Mouse (Mus musculus) cerebellum, adult 2 months (tissue): ENCODE results near the gene Camta2. TPM values are rescaled to one million over a fixed set of nuclear protein-coding genes. Genes with fewer than 3 reads are reported as not detected.

Experiments
- DNase-seq, 2 experiments: peaks; one replicate each; pipeline ENCODE4 v3.0.0; 2021
- H3K27ac ChIP-seq: fragments of 200-500 bp; 2 replicates; pipeline ENCODE4 v1.5.1; 2012; ENCODE audit warnings: low read length, control low read depth, inconsistent platforms; ENCODE audit not compliant: insufficient read depth
- H3K27me3 ChIP-seq: fragments of 200-500 bp; 2 replicates; pipeline ENCODE4 v1.6.1; 2012; ENCODE audit warnings: inconsistent platforms, mild to moderate bottlenecking, low read length, moderate library complexity; ENCODE audit not compliant: control insufficient read depth, insufficient read depth
- H3K4me1 ChIP-seq: fragments of 200-500 bp; 2 replicates; pipeline ENCODE4 v1.6.1; 2011; ENCODE audit warnings: low read length; ENCODE audit not compliant: control insufficient read depth, insufficient read depth
- H3K4me3 ChIP-seq: fragments of 200-500 bp; replicated peaks from 2 replicates; pipeline ENCODE3; 2011; ENCODE audit warnings: mild to moderate bottlenecking, low read depth, low read length, control low read depth; ENCODE audit not compliant: insufficient read depth
- CTCF ChIP-seq: fragments of 200-500 bp; IDR thresholded peaks from 2 replicates; pipeline ENCODE4 v1.5.1; 2011; ENCODE audit warnings: low read depth, mild to moderate bottlenecking, control low read depth, low read length, moderate library complexity, borderline replicate concordance; ENCODE audit not compliant: insufficient read depth
- POLR2A ChIP-seq: fragments of 200-500 bp; IDR thresholded peaks from 2 replicates; pipeline ENCODE4 v1.6.1; 2011; ENCODE audit warnings: low read length, control low read depth, borderline replicate concordance; ENCODE audit not compliant: insufficient read depth
- WGBS: fragments of 180-500 bp; shearing (Covaris S2); methylation state at CpG from one replicate; pipeline ENCODE4 v1.1.7; 2018; 5-methylcytosine and 5-hydroxymethylcytosine counted together
- polyA plus RNA-seq: library from polyadenylated mRNA; depleted of rRNA; stranded (reverse); fragments of >200 nt; gene quantifications from 2 replicates; pipeline ENCODE4 v1.2.3, GENCODE M21; 2012

The Camta2 gene
- polyA plus RNA-seq, 1 experiment: 108 TPM

GRCm38 (mm10) chr11:70674014-70674413, 13.9 kb downstream of the Camta2 start:
- TF ChIP-seq CTCF: no peak
- TF ChIP-seq POLR2A: no peak
- DNase-seq: peak in 1 of 2 experiments; percentile 27
- H3K27ac ChIP-seq: 0 out of 2 replicates have a peak overlapping the region, but pooled peaks have one; percentile 28

GRCm38 (mm10) chr11:70671333-70672047, 16.4 kb downstream of the Camta2 start:
- H3K27ac ChIP-seq: no peak overlapping the region
- 76% methylated on average over 16 of the region's 16 CpGs for WGBS
- DNase-seq: peak in 1 of 2 experiments; percentile 21
- no peak overlapping the region for H3K4me3 ChIP-seq
- TF ChIP-seq CTCF (no peak), POLR2A (no peak)
- peaks cover 4% of the 10 kb centered on the region for H3K4me1 ChIP-seq
- H3K27me3 ChIP-seq: no peaks in the 10 kb centered on the region

More at GRCm38 (mm10) chr11:70674014-70674413, 13.9 kb downstream of the Camta2 start:
- WGBS: 25% methylated on average over 6 of the region's 6 CpGs
- peaks cover 4% of the 10 kb centered on the region for H3K4me1 ChIP-seq
- H3K27me3 ChIP-seq: no peaks in the 10 kb centered on the region
- H3K4me3 ChIP-seq: no peak overlapping the region

GRCm38 (mm10) chr11:70670483-70670882, 17.4 kb downstream of the Camta2 start:
- WGBS: 23% methylated on average over 14 of the region's 14 CpGs
- no peaks in the 10 kb centered on the region for H3K27me3 ChIP-seq
- H3K4me1 ChIP-seq: peaks cover 4% of the 10 kb centered on the region
- H3K4me3 ChIP-seq: peak overlapping the region; percentile 85
- no peak for TF ChIP-seq POLR2A
- TF ChIP-seq CTCF: no peak
- DNase-seq: peak in 1 of 2 experiments; percentile 49
- H3K27ac ChIP-seq: peak overlapping the region; percentile 77

- peak overlapping the region; percentile 77 for H3K27ac ChIP-seq
- peak; percentile 47; the same call in 1 of the 2 replicates for TF ChIP-seq CTCF
- TF ChIP-seq POLR2A: 0 out of 2 replicates have a peak, but pooled peaks have one; percentile 21
- WGBS: under 1% methylated on average over 31 of the region's 31 CpGs
- H3K27me3 ChIP-seq: no peaks in the 10 kb centered on the region
- peaks cover 4% of the 10 kb centered on the region for H3K4me1 ChIP-seq
- DNase-seq: peak; percentile 71 to 79
- H3K4me3 ChIP-seq: peak overlapping the region; percentile 85
These were observed 18.1 kb downstream of the Camta2 start for GRCm38 (mm10) chr11:70669582-70670345.

GRCm38 (mm10) chr11:70668771-70669505, 19.0 kb downstream of the Camta2 start, which contains the start of gene Spag7:
Gene Spag7 (minus strand): TSS chr11:70669416.
- Histone ChIP-seq H3K27me3 (no peaks in the 10 kb centered on the region), H3K4me1 (no peaks in the 10 kb centered on the region; the same call in 1 of the 2 replicates), H3K27ac (peak within 1 kb of the TSS; percentile 92), H3K4me3 (peak within 1 kb of the TSS; percentile 85)
- WGBS: under 1% methylated on average over 44 of the region's 44 CpGs
- peak; percentile 82 for TF ChIP-seq POLR2A
- TF ChIP-seq CTCF: no peak
- DNase-seq: peak; percentile 98 to 100

GRCm38 (mm10) chr11:70668335-70668770, 19.6 kb downstream of the Camta2 start:
- TF ChIP-seq CTCF (no peak), POLR2A (peak; percentile 16; the same call in 1 of the 2 replicates)
- no peak for DNase-seq
- no peaks in the 10 kb centered on the region for H3K27me3 ChIP-seq
- H3K4me1 ChIP-seq: no peaks in the 10 kb centered on the region; the same call in 1 of the 2 replicates
- under 1% methylated on average over 15 of the region's 15 CpGs for WGBS
- H3K27ac ChIP-seq: 0 out of 2 replicates have a peak overlapping the region, but pooled peaks have one; percentile 4
- H3K4me3 ChIP-seq: peak overlapping the region; percentile 85
